Mouse (Mus musculus) hindbrain, postnatal 0 days (tissue): ENCODE measurements around the gene Nav2. TPM values are rescaled to one million over a fixed set of nuclear protein-coding genes. Genes with fewer than 3 reads are reported as not detected.

Source experiments
- ATAC-seq: fragments of 200-750 bp; cut with Nextera tagmentation; 2 replicates; pipeline ENCODE4 v1.8.0; 2017; ENCODE audit warnings: mild to moderate bottlenecking, moderate TSS enrichment, moderate library complexity
- DNase-seq: peaks from one replicate; pipeline ENCODE4 v3.0.0-alpha.2; 2015; ENCODE audit warnings: low spot score
- H3K27ac ChIP-seq: fragments of 300-500 bp; sonication (generic); 2 replicates; pipeline ENCODE4 v1.5.1; 2014; ENCODE audit warnings: mild to moderate bottlenecking
- H3K27me3 ChIP-seq: fragments of 300-500 bp; sonication (generic); 2 replicates; pipeline ENCODE4 v1.6.1; 2014; ENCODE audit warnings: low read length, mixed read lengths; ENCODE audit not compliant: insufficient read depth
- H3K36me3 ChIP-seq: fragments of 300-500 bp; sonication (generic); 2 replicates; pipeline ENCODE4 v1.6.1; 2014; ENCODE audit warnings: low read length, mixed read lengths; ENCODE audit not compliant: insufficient read depth
- H3K4me1 ChIP-seq: fragments of 300-500 bp; sonication (generic); 2 replicates; pipeline ENCODE4 v1.6.1; 2014; ENCODE audit warnings: antibody characterized with exemption, low read length, mixed read lengths; ENCODE audit not compliant: insufficient read depth
- H3K4me2 ChIP-seq: fragments of 300-500 bp; sonication (generic); 2 replicates; pipeline ENCODE4 v1.6.1; 2014; ENCODE audit warnings: low read depth, mild to moderate bottlenecking, low read length, moderate library complexity, mixed read lengths
- H3K4me3 ChIP-seq: fragments of 300-500 bp; sonication (generic); 2 replicates; pipeline ENCODE4 v1.5.1; 2014; ENCODE audit warnings: low read length
- H3K9ac ChIP-seq: fragments of 300-500 bp; sonication (generic); replicated peaks from 2 replicates; pipeline ENCODE4 v1.6.1; 2014; ENCODE audit warnings: mild to moderate bottlenecking, low read length, moderate library complexity, mixed read lengths
- H3K9me3 ChIP-seq: fragments of 300-500 bp; sonication (generic); 2 replicates; pipeline ENCODE4 v1.6.1; 2016; ENCODE audit warnings: low read length, mixed read lengths
- CTCF ChIP-seq: IDR thresholded peaks from 2 replicates; pipeline ENCODE4 v1.5.1; 2016; ENCODE audit warnings: antibody characterized with exemption, control low read depth, low read depth
- whole genome bisulfite sequencing: fragments of 180-500 bp; shearing (Covaris S2); extraction: QIAGEN DNeasy Blood & Tissue Kit; methylation state at CpG from one replicate; pipeline ENCODE4 v1.1.7; 2014; 5-methylcytosine and 5-hydroxymethylcytosine counted together
- polyA plus RNA-seq: library from polyadenylated mRNA; unstranded; fragments of >200 nt; fragmentation: Nextera tagmentation; extraction: Ambion mirVana; gene quantifications from 2 replicates; pipeline ENCODE4 v1.2.1, GENCODE M21; 2015
- total RNA-seq: library from RNA; depleted of rRNA; stranded (reverse); fragments of >200 nt; gene quantifications from 2 replicates; pipeline ENCODE4 v1.2.3, GENCODE M21; 2014

Nav2 gene
- total and polyA plus RNA-seq, 2 experiments from 2014 or later = 20.1 to 64.7 TPM

DNA sequence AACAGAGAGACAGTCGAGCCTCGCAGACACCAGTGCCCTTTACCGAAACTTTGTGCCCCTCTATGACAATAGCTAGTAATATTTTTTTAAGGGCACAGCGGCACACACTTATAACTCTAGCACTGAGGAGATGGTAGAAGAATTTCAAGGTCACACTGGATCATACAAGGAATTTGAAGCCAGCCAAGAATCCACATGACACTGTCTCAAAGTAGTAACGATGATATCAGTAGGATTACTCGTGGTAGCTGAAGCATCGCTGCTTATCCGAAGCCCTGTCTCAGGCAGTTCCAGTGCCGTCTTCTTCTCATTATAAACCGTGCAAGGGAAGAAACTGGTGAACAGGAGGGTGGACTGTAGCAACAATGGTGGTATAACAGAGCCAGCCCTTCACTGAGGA lies 177.2 kb downstream of the Nav2 start:
- no peak overlapping the region for H3K4me3 ChIP-seq
- no peaks in the 10 kb centered on the region for H3K27me3 ChIP-seq
- H3K4me2 ChIP-seq = no peak overlapping the region
- ATAC-seq (no peak), DNase-seq (no peak)
- no peak overlapping the region for H3K9ac ChIP-seq
- 54% methylated on average over 10 of the region's 10 CpGs for WGBS
- no peaks in the 10 kb centered on the region for H3K36me3 ChIP-seq
- TF ChIP-seq CTCF = no peak
- no peak overlapping the region for H3K27ac ChIP-seq
- peaks cover 56% of the 10 kb centered on the region for H3K4me1 ChIP-seq
- H3K9me3 ChIP-seq = no peaks in the 10 kb centered on the region

DNA sequence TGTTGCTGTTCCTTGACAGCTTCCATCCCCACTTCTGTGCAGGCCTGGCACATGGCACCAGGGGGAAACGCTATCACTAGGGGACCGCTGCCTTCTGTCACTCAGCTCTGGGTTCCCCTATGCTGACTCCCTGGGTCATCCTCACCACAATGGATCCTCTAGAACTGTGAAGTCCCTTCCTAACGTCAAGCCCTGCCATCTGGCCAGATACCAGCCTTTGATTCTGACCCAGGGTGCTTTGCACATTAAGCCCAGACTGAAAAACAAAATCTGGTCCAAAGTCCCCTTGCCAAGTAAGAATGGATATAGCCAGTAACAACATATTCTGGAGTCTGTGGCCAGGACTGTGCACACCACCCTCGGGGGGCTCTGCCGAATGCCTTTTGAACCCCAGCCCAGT lies 178.6 kb downstream of the Nav2 start:
- Histone ChIP-seq H3K27me3 (no peaks in the 10 kb centered on the region), H3K36me3 (no peaks in the 10 kb centered on the region), H3K4me1 (peaks cover 65% of the 10 kb centered on the region), H3K9me3 (no peaks in the 10 kb centered on the region), H3K9ac (no peak overlapping the region), H3K4me2 (no peak overlapping the region), H3K4me3 (no peak overlapping the region), H3K27ac (no peak overlapping the region)
- ATAC-seq (peak; percentile 41; the same call in 1 of the 2 replicates), DNase-seq (peak; percentile 71)
- 33% methylated on average over 5 of the region's 5 CpGs for WGBS
- TF ChIP-seq CTCF = peak; percentile 10; the same call in 1 of the 2 replicates

DNA sequence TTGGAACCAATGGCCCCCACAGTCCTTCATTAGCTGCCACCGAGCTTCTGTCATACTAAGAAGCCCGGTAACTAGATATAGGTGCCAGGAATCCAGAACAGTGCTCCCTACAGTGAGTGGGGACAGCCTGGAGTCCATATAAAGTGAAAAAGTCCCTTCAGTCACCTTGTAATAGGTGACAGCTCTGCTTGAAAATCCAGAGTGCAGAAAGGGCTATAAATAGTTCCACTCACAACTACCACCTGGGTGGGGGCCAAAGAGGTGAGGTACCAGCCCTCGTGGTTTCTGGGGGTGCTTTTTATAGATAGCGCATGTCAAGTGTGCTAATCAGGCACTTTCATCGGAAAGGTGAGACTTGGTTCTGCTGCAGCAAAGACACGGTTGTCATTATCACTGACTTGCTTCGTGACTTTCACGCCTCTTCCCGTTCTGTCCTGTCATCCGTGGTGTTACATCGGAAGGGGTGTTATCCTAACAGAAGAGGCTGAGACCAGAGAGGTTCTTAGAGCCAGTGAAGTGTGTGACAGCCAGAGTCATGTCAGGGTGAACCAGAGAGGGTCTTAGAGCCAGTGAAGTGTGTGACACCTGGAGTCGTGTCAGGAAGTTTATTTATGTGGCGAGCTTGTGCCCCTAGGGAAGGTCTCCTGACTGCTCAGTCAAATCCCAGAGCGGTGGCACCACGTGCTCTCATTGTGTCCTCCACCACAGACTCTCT lies 179.8 kb downstream of the Nav2 start:
- DNase-seq (no peak), ATAC-seq (no peak)
- Histone ChIP-seq H3K27ac (no peak overlapping the region), H3K27me3 (no peaks in the 10 kb centered on the region), H3K4me2 (no peak overlapping the region), H3K9ac (no peak overlapping the region), H3K9me3 (no peaks in the 10 kb centered on the region), H3K36me3 (no peaks in the 10 kb centered on the region), H3K4me3 (no peak overlapping the region), H3K4me1 (peaks cover 60% of the 10 kb centered on the region)
- TF ChIP-seq CTCF = no peak
- 53% methylated on average over 15 of the region's 15 CpGs for WGBS

DNA sequence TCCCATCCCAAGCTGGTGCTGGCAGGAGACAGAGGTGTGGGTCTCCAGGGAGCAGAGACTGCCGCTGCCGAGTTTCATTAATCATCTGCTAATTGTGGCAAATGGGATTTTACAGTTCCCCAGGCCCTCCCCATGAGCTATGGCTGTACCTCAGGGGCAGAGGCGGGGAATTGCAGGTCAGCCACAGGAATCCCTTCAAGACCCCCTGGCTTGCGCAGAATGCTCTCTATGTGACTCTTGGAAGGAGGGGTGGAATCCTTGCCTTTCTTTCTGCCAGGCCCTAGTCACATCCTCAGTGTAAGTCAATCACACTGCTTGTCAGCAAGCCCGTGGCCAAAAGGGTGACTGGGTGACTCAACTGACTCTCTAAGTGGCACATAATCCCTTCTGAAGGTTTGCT lies 182.9 kb downstream of the Nav2 start:
- TF ChIP-seq CTCF = no peak
- Histone ChIP-seq H3K9me3 (no peaks in the 10 kb centered on the region), H3K9ac (no peak overlapping the region), H3K27me3 (no peaks in the 10 kb centered on the region), H3K4me1 (peaks cover 42% of the 10 kb centered on the region), H3K36me3 (no peaks in the 10 kb centered on the region), H3K4me3 (no peak overlapping the region), H3K27ac (no peak overlapping the region), H3K4me2 (no peak overlapping the region)
- DNase-seq (no peak), ATAC-seq (no peak)
- WGBS = 44% methylated on average over 5 of the region's 5 CpGs

DNA sequence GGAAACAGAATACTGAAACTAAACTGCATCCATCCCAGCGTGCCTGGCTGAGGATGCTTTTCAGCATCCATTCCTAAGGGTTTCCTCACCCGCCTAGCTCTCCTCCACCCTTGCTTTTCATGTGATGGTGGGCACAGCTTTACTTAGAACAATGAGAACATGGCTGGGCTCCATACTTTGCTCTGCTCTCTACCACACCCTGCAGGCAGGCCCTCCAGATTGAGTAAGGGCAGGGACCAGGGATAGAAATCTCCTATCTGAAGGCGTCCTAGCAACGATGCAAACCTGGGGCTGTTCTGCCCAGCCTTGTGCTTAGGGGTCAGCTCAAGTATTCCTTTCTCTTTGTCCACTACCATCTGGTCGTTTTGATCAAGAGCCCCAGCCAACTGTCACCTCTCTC lies 183.4 kb downstream of the Nav2 start:
- Histone ChIP-seq H3K4me3 (no peak overlapping the region), H3K9ac (no peak overlapping the region), H3K9me3 (no peaks in the 10 kb centered on the region), H3K27ac (no peak overlapping the region), H3K27me3 (no peaks in the 10 kb centered on the region), H3K36me3 (no peaks in the 10 kb centered on the region), H3K4me2 (no peak overlapping the region), H3K4me1 (peaks cover 37% of the 10 kb centered on the region)
- no peak; the same call in 1 of the 2 replicates for TF ChIP-seq CTCF
- 56% methylated on average over 5 of the region's 5 CpGs for WGBS
- ATAC-seq (no peak), DNase-seq (no peak)

DNA sequence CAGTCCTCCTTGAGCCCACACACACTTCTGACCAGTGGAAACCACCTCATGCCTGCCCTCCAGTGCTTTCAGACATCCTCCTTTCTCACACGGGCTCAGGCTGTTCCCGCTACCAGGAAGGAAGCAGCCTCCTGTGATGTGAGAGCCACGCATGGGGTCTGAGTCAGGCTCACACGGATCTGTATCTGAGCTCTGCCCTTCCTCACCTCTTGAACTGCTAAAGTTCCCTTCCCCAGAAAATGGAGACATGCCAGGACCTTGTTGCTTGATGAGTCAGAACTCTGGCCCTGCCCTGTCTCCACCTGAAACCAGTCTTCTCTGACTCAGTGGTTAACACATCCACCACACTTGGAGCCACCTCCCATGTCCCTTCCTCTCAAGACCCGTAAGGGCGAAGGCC lies 185.1 kb downstream of the Nav2 start:
- Histone ChIP-seq H3K27me3 (no peaks in the 10 kb centered on the region), H3K27ac (no peak overlapping the region), H3K4me1 (peaks cover 26% of the 10 kb centered on the region), H3K4me3 (no peak overlapping the region), H3K4me2 (no peak overlapping the region), H3K9me3 (no peaks in the 10 kb centered on the region), H3K36me3 (no peaks in the 10 kb centered on the region), H3K9ac (no peak overlapping the region)
- DNase-seq (no peak), ATAC-seq (no peak)
- TF ChIP-seq CTCF = no peak
- WGBS = 83% methylated on average over 6 of the region's 6 CpGs

DNA sequence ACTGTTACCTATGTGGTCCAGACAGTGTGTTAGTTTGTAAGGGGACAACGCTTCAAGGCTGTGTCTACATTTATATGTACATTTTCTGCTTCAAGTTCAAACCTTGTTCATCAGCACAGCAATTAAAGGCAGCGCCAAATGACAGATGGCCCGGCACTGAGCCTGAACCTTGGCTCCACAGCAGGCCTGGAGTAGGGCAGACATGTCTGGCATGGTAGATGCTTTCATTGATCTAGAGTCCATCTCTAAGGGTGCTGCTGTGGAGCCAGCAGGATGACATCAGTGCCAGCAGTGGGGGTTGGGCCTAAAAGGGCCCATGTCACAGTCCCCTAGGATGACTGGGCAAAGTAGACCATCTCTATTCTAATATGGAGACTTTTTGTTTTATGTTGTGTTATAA lies 186.0 kb downstream of the Nav2 start:
- Histone ChIP-seq H3K27ac (0 out of 2 replicates have a peak overlapping the region, but pooled peaks have one; percentile 11), H3K9ac (no peak overlapping the region), H3K4me2 (no peak overlapping the region), H3K27me3 (no peaks in the 10 kb centered on the region), H3K4me3 (no peak overlapping the region), H3K36me3 (no peaks in the 10 kb centered on the region), H3K9me3 (no peaks in the 10 kb centered on the region), H3K4me1 (peaks cover 26% of the 10 kb centered on the region)
- peak; percentile 68 for DNase-seq
- WGBS = 47% methylated on average over 3 of the region's 3 CpGs
- peak; percentile 70 for ATAC-seq
- TF ChIP-seq CTCF = no peak
